Mouse (Mus musculus) spleen, postnatal 36 days (tissue): Measurements from ENCODE around the gene Tmem205.

Source experiments
- DNase-seq, 2 experiments: peaks; one replicate each; pipeline ENCODE4 v3.0.0; 2022; ENCODE audit warnings: low spot score in 2 of 2, mixed read lengths in 1 of 2

Tmem205 gene

GRCm38 (mm10) chr9:21927208-21927753 lies at the start of gene Tmem205, which contains the start of gene Ccdc159:
TSS of gene Tmem205 (minus strand) at chr9:21927556.
TSS of gene Ccdc159 (plus strand) at chr9:21927471.
- peak; percentile 45 to 62 for DNase-seq

GRCm38 (mm10) chr9:21976626-21977175 lies 49.3 kb upstream of the Tmem205 start:
- no peak for DNase-seq

DNA sequence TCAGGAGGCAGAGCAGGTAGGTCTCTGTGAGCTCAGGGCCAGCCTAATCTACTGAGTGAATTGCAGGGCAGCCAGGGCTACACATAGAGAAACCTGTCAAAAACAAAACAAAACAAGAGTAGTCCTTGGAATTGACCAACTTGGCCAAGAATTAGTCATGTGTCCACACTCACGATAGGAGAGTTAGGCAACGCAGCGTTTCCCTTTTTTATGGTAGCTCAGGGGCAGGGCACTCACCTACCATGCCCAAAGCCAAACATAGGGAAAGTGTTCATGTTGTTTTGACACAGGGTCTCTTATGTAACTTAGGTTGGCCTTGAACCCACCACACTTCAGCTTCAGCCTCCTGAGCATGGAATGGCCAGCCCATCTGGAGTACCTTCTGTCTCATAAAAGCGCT lies 41.9 kb upstream of the Tmem205 start:
- no peak for DNase-seq

- no peak for DNase-seq
Observed at GRCm38 (mm10) chr9:21968883-21969282, 41.5 kb upstream of the Tmem205 start.

GRCm38 (mm10) chr9:21963417-21963816 lies 36.1 kb upstream of the Tmem205 start, which contains the start of gene Epor:
TSS of gene Epor (minus strand) at chr9:21963506.
- DNase-seq, result peak; percentile 71 to 78

DNA sequence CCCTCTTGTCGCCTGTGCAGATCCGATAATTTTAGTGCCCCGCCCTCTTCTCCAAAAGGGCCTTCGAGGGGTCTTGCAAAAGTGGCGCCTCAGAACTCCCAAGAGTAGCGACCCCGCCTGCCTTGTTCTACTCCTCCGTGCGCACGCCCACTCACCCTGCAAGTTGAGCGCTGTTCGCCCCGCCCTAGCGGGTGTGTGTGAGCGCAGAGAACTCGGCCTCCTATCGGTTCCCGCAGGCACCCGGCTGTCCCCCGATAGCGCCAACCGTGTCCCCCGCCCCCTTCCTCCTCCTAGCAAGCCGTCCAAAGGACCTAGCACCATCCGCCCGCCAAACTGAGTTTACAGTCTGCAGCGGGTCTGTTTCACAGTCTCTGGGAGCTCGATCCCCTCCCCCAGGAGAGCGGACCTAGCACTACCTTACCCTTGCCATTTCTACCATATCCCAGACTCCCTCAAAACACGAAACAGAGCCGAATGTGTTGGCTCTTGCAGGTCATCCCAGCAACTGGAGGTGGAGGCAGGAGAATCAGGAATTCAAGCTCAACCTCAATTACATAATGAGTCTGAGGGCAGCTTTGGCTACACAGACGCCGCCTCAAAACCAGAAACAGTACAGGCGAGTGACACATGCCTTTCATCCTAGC lies 35.2 kb upstream of the Tmem205 start:
- DNase-seq, result peak; percentile 79 to 89

GRCm38 (mm10) chr9:21962010-21962409 lies 34.7 kb upstream of the Tmem205 start:
- no peak for DNase-seq

GRCm38 (mm10) chr9:21961366-21961980 lies 34.1 kb upstream of the Tmem205 start:
- no peak for DNase-seq

- DNase-seq, result no peak
Observed at GRCm38 (mm10) chr9:21960558-21961208, 33.3 kb upstream of the Tmem205 start.

- no peak for DNase-seq
Observed at GRCm38 (mm10) chr9:21960135-21960534, 32.8 kb upstream of the Tmem205 start.

DNA sequence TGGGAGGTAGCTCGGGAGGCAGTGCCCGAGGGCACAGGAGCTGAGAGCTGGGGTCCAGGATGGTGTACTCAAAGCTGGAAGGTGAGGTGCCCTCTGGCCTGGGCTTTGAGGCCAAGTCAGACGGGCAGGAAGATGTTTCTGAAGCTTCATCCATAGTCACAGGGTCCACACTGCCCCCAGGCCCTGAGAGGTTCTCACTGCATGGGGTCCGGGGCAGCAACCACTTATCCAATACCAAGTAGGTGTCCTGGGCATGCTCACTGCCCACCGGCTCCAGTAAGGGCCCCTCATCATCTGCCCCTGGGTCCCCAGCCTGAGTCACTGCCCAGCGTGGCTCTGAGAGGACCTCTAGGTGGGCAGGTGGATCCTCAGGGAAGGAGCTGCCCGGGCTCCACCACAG lies 31.9 kb upstream of the Tmem205 start:
- DNase-seq, result no peak

DNA sequence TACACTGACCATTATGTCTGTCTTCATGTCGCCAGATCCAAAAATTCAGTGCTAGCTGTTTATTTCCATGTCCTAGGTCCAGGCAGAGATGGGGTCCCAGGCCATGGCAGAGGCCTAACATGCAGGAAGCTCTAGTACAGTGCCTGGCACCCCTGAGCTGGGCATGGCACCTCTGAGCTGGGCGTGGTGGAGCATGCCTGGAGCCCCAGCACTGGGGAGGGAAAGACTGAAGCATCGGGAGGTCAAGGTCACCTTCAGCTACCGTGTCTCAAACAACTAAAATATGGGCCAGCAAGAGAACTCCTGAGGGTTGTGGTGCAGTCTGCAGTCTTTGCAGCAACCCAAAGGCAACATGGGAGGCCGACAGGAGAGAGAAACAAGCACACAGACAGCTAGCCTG lies 31.0 kb upstream of the Tmem205 start:
- peak in 1 of 2 experiments; percentile 32 for DNase-seq

- peak; percentile 98 for DNase-seq
Observed at GRCm38 (mm10) chr9:21955570-21956281, 28.4 kb upstream of the Tmem205 start, which contains the start of gene Swsap1. TSS of gene Swsap1 (plus strand) at chr9:21955755.

DNA sequence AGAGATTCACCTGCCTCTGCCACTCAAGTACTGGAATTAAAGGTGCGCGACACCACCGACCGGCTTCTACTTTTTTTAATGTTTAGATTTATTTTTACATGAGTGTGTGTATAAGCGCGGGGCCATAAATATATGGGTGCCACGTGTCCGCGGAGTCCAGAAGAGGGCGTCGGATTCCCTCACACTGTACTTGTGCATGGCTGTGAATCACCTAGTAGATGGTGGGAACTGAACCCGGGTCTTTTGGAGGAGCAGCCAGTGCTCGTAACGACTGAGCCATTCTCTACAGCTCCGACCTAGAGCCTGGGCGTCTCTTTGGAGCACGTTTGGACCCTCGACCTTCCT lies 27.8 kb upstream of the Tmem205 start:
- no peak for DNase-seq

DNA sequence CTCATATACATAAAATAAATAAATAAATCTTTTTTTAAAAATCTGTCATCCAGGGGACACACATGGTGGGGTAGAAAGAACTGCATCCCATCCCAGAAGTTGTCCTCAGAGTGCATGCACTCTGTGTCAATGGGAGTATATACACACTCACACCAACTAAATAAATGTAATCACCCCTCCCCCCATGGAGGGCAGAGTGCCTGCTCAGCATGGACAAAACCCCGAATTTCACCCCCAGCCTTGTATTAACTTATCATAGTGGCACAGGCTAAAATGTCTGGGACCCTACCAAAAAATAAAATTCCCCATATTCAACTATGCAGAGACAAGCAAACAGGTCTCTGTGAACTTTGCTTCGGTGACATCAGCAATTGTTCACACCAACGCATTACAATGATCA lies 27.3 kb upstream of the Tmem205 start:
- no peak for DNase-seq

- no peak for DNase-seq
Observed at GRCm38 (mm10) chr9:21953600-21953999, 26.2 kb upstream of the Tmem205 start.

DNA sequence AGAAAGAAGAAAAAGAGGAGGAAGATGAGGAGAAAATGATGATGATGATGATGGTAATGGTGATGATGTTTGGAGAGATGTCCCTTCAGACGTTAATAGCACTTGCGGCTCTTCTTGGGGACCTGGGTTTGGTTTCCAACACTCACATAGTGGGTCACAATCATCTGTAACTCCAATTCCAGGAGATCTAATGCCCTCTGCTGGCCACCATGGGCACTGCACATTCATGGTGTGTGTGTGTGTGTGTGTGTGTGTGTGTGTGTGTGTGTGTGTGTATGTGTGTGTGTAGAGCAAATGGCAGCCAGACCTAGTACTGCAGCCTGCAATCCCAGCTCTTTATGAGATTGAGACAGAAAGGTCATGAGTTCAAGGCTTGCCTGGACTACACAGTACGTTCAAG lies 24.6 kb upstream of the Tmem205 start:
- DNase-seq, result no peak

GRCm38 (mm10) chr9:21950322-21950721 lies 23.0 kb upstream of the Tmem205 start:
- DNase-seq, result peak in 1 of 2 experiments; percentile 36

- DNase-seq, result no peak
Observed at GRCm38 (mm10) chr9:21948790-21949189, 21.4 kb upstream of the Tmem205 start.

DNA sequence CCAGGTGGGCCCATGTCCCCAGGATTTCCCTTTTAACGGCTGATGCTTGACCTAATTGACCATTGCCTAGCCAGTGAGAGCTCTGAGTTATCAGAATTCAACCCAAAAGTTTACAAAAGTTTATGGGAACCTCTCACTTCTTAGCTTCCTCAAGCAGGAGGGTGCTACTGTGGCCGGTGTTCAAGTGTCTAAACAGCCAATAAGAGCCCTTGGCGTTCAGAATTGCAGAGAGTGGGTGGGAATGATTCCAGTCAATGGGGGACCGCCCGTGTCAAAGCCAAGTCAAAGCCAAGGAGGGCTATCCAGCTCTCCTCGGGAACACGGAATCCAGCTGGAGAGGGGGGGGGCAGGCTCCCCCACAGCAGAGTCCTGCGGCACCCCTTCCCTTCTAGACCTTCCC lies 20.8 kb upstream of the Tmem205 start:
- DNase-seq, result no peak

GRCm38 (mm10) chr9:21947540-21948130 lies 20.3 kb upstream of the Tmem205 start:
- DNase-seq, result no peak
